Mouse (Mus musculus): ENCODE data around the gene Lce3f.

Lce3f gene

DNA sequence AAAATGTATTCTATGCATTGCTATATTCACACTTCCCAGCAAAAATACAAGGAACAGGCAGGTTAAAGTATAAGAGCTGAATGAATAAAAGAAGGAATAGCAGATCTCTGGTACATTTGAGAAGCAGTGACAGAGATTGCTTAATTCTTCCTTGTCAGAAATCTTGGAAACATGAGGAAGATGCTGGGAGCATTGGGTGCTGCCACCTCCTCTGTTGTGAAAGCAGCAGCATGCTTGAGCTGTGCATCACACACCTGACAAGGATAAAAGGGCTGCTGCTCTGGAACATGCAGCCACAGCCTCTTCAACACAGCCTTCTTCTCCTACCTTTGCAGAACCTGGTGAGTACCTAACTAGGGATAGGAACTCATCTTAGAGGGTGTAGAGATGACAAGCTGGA is at the start of gene Lce3f:
TSS of gene Lce3f (plus strand) at position 301 of the 400 bp plus-strand sequence.
- DNase-seq (ENCODE audit: extremely low read depth, low read depth, low spot score), result no peak

DNA sequence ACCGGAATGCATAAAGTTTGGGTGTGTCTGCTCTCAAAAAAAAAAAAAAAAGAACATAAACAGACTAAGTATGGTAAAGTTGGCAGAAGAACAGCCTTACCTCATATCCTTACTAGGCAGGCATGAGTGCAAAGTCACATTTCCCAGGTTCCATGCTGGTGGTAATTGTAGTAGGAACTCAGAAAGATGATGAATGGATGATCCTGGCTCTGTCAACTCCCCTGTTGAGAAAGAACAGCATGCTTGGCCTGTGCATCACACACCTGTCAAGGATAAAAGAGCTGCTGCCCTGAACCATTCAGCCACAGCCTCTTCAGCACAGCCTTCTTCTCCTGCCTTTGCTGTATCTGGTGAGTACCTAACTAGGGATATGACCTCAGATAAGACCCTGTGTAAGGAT is 47.8 kb upstream of the Lce3f start, which contains the start of gene Lce3c:
TSS of gene Lce3c (plus strand) at position 301 of the 400 bp plus-strand sequence.
- DNase-seq (ENCODE audit: extremely low read depth, low read depth, low spot score), result no peak

GRCm38 (mm10) chr3:92957090-92957489 is 34.9 kb upstream of the Lce3f start, which contains the start of gene Lce3d:
TSS of gene Lce3d (plus strand) at chr3:92957390.
- no peak for DNase-seq (ENCODE audit: extremely low read depth, low read depth, low spot score)

GRCm38 (mm10) chr3:92966761-92967160 is 25.3 kb upstream of the Lce3f start, which contains the start of gene Lce3e:
TSS of gene Lce3e (plus strand) at chr3:92967061.
- no peak for DNase-seq (ENCODE audit: extremely low read depth, low read depth, low spot score)

DNA sequence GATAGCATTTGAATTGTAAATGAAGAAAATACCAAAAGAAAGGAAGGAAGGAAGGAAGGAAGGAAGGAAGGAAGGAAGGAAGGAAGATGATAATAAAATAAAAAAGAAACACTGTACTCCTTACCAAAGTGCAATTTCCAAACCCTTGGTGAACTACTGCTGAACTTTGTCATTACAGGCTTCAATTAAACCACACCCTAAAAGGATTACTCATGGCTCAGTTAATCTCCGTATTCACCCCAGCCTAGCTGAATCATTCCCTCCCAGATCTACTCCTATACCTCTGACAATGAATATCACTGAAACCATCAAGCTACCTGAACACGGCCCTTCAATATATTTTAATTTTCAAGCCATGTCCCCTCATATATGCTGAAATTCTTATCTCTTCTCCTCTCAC is 13.5 kb upstream of the Lce3f start:
- no peak for DNase-seq (ENCODE audit: extremely low read depth, low read depth, low spot score)

- no peak for DNase-seq (ENCODE audit: extremely low read depth, low read depth, low spot score)
Observed at GRCm38 (mm10) chr3:92998691-92999090, 6.7 kb downstream of the Lce3f start.

- DNase-seq (ENCODE audit: extremely low read depth, low read depth, low spot score), result no peak
Observed at GRCm38 (mm10) chr3:93000621-93001020, 8.6 kb downstream of the Lce3f start.

- no peak for DNase-seq (ENCODE audit: extremely low read depth, low read depth, low spot score)
Observed at GRCm38 (mm10) chr3:93002843-93003242, 10.8 kb downstream of the Lce3f start.

DNA sequence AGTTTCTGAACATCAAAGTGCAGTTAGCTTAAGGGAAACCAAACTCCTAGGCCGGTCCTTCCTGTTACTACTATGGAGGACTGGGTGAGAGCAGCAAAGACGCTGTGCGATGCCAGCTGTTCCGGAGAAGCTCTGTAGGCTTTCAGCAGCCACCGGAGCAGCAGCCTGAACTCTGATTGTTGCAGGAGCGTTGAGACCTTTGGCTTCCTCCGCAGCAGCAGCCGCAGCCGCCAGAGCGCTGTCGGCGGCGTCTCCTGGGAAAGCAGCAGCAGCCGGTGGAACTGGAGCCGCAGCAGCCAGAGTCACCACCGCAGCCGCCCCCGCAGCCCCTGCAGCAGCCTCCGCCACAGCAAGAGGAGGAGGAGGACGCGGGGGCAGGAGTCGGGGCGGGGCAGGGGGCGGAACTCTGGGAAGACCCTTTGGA is 22.4 kb downstream of the Lce3f start:
- no peak for DNase-seq (ENCODE audit: extremely low read depth, low read depth, low spot score)

DNA sequence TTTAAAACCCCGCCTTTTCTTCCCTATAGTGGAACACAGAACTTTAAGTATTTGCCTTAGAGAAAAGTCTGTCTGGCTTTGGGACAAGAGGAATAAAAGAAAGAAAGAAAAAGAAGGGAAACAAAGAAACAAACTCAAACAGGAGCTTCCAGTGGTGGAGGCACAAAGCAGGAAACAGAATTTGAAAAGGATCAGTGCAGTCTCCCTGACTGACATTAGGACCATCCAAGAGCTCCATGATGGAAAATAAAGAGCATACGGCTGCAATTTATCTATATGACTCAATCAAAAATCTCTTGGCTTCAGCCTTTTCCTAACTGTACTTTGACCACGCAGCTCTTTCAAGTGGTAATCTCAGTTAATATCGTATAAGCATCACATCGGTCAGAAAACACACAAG is 22.8 kb downstream of the Lce3f start:
- no peak for DNase-seq (ENCODE audit: extremely low read depth, low read depth, low spot score)

- DNase-seq (ENCODE audit: extremely low read depth, low read depth, low spot score), result no peak
Observed at GRCm38 (mm10) chr3:93015460-93016104, 23.6 kb downstream of the Lce3f start, which contains the start of gene Crct1. TSS of gene Crct1 (minus strand) at chr3:93015687.

DNA sequence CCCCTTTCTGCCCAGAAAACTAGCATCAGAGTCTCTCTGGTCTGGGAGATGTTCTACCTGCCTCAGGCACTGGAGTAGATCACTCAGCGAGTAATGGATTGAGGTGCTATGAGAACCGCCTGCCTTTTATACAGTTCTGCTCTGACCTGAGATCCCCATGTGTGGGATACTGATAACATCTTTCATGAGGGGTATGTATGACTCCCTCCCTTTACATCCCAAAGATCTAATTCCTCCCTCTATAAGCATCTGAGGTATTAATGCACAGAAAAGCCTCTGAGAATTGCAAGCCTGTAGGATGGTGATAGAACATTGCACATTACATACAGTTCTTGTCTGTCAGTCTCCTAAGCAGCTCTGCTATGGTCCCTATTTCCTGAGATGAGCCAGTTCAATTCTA is 26.9 kb downstream of the Lce3f start, which contains the start of gene Lce1m:
TSS of gene Lce1m (minus strand) at position 101 of the 400 bp plus-strand sequence.
- DNase-seq (ENCODE audit: extremely low read depth, low read depth, low spot score), result no peak

DNA sequence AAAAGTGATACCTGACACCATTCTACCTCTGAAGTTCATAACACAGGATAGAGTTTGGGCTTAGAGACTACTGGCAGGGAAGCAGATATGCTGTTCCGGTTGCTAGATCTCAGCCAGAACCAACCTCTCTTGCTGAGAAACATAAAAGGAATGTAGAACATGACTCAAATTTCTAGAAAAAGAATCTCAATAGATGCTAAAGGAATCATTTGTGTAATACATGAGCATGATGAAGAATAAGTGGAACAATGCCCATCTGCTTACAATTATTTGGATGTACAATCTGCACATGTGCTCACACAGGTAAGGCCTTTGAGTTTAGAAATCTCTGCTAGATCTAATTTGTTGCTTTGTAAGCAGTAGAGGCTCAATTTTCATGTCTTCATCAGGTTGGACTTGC is 29.1 kb downstream of the Lce3f start:
- no peak for DNase-seq (ENCODE audit: extremely low read depth, low read depth, low spot score)

- DNase-seq (ENCODE audit: extremely low read depth, low read depth, low spot score), result no peak
Observed at GRCm38 (mm10) chr3:93023411-93024184, 31.6 kb downstream of the Lce3f start.

DNA sequence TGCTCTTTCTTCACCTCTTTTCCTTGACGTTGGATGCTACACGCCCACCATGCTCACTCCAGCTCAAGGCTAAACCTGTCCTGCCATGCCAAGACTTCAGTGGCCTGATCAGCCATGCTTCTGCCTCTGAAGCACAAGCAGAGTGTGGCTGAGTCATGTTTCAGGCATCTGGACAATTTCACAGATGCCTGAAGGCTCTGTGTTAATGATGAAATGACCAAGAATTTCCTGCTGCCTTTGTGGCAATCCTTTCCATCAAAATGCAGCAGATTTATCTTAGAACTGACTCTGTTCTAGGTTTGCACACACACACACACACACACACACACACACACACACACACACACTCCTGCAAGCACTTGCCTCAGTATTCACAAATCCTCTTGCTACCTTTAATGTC is 33.5 kb downstream of the Lce3f start:
- DNase-seq (ENCODE audit: extremely low read depth, low read depth, low spot score), result no peak

DNA sequence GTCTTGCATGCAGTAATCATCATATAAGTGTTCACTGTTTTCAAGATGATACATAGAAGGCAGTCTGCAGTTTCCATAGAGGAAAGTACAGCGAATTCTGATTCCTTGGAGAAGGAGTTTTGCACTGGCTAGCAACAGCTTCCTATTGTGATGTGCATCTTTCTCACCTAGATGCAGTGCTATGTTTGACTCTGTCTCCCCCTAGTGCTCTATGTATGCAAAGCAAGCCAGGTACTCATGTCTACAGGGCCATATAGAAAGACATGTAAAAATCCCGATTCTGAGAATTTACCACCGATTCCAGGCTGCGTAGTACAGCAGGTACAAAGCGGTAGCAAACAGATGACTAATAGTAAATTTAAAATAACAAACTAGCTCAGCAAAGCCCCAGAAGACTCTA is 39.4 kb downstream of the Lce3f start:
- no peak for DNase-seq (ENCODE audit: extremely low read depth, low read depth, low spot score)

Data from fat pad, adult 2 months (tissue).